Mouse (Mus musculus) cerebellum, postnatal 36 days (tissue): ENCODE data around the gene Atp1b1.
A peak's percentile ranks its signal among the peaks of the same experiment; 100 is the strongest.

ENCODE experiments used
- DNase-seq, 2 experiments: peaks; one replicate each; pipeline ENCODE4 v3.0.0; 2021 to 2022; ENCODE audit warnings: mixed read lengths in 2 of 2

Gene Atp1b1

GRCm38 (mm10) chr1:164458245-164458613 is at the start of gene Atp1b1:
Atp1b1 (minus strand) TSS chr1:164458355.
- DNase-seq = peak; percentile 92 to 93

- no peak for DNase-seq
Measured at GRCm38 (mm10) chr1:164505096-164505495, 46.9 kb upstream of the Atp1b1 start.

- DNase-seq = no peak
Measured at GRCm38 (mm10) chr1:164503140-164503730, 45.1 kb upstream of the Atp1b1 start.

- peak; percentile 47 to 60 for DNase-seq
Measured at GRCm38 (mm10) chr1:164502231-164502630, 44.1 kb upstream of the Atp1b1 start.

- no peak for DNase-seq
Measured at GRCm38 (mm10) chr1:164494741-164495512, 36.8 kb upstream of the Atp1b1 start.

GRCm38 (mm10) chr1:164494215-164494614 is 36.1 kb upstream of the Atp1b1 start:
- no peak for DNase-seq

GRCm38 (mm10) chr1:164493042-164493705 is 35.0 kb upstream of the Atp1b1 start:
- peak; percentile 71 to 73 for DNase-seq

GRCm38 (mm10) chr1:164492476-164492875 is 34.3 kb upstream of the Atp1b1 start:
- DNase-seq = no peak

GRCm38 (mm10) chr1:164489961-164490594 is 31.9 kb upstream of the Atp1b1 start:
- no peak for DNase-seq

GRCm38 (mm10) chr1:164483728-164484127 is 25.6 kb upstream of the Atp1b1 start:
- DNase-seq = no peak

GRCm38 (mm10) chr1:164482833-164483232 is 24.7 kb upstream of the Atp1b1 start:
- no peak for DNase-seq

- DNase-seq = no peak
Measured at GRCm38 (mm10) chr1:164481645-164482354, 23.6 kb upstream of the Atp1b1 start.

GRCm38 (mm10) chr1:164480755-164481644 is 22.8 kb upstream of the Atp1b1 start:
- no peak for DNase-seq

GRCm38 (mm10) chr1:164475895-164476294 is 17.7 kb upstream of the Atp1b1 start:
- DNase-seq = no peak

- DNase-seq = no peak
Measured at GRCm38 (mm10) chr1:164474778-164475511, 16.8 kb upstream of the Atp1b1 start.

- no peak for DNase-seq
Measured at GRCm38 (mm10) chr1:164474310-164474709, 16.2 kb upstream of the Atp1b1 start.

GRCm38 (mm10) chr1:164473398-164473797 is 15.2 kb upstream of the Atp1b1 start:
- DNase-seq = no peak

GRCm38 (mm10) chr1:164471632-164472031 is 13.5 kb upstream of the Atp1b1 start:
- DNase-seq = no peak

- DNase-seq = no peak
Measured at GRCm38 (mm10) chr1:164470985-164471384, 12.8 kb upstream of the Atp1b1 start.

GRCm38 (mm10) chr1:164468329-164468728 is 10.2 kb upstream of the Atp1b1 start:
- DNase-seq = no peak

- no peak for DNase-seq
Measured at GRCm38 (mm10) chr1:164467406-164467805, 9.3 kb upstream of the Atp1b1 start.
